Mouse (Mus musculus) hindbrain, embryonic 15.5 days (tissue): ENCODE data around the gene Rnf5. TPM values are rescaled to one million over a fixed set of nuclear protein-coding genes. Genes with fewer than 3 reads are reported as not detected.

Experiments
- ATAC-seq: fragments of 200-750 bp; cut with Nextera tagmentation; 2 replicates; pipeline ENCODE4 v1.8.0; 2017; ENCODE audit warnings: low read depth, moderate number of reproducible peaks, moderate TSS enrichment; ENCODE audit not compliant: low FRiP score
- H3K27ac ChIP-seq: fragments of 300-500 bp; sonication (generic); replicated peaks from 2 replicates; pipeline ENCODE4 v1.5.1; 2015; ENCODE audit warnings: mild to moderate bottlenecking, inconsistent platforms
- H3K27me3 ChIP-seq: fragments of 300-500 bp; sonication (generic); 2 replicates; pipeline ENCODE4 v1.6.1; 2015; ENCODE audit warnings: control low read depth, inconsistent platforms
- H3K36me3 ChIP-seq: fragments of 300-500 bp; sonication (generic); 2 replicates; pipeline ENCODE4 v1.6.1; 2015; ENCODE audit warnings: control low read depth, inconsistent platforms
- H3K4me1 ChIP-seq: fragments of 300-500 bp; sonication (generic); replicated peaks from 2 replicates; pipeline ENCODE4 v1.6.1; 2015; ENCODE audit warnings: control low read depth, inconsistent platforms
- H3K4me2 ChIP-seq: fragments of 300-500 bp; sonication (generic); 2 replicates; pipeline ENCODE4 v1.6.1; 2015; ENCODE audit warnings: moderate library complexity, mild to moderate bottlenecking, inconsistent platforms
- H3K4me3 ChIP-seq: fragments of 300-500 bp; sonication (generic); 2 replicates; pipeline ENCODE4 v1.5.1; 2015; ENCODE audit warnings: mild to moderate bottlenecking, inconsistent platforms
- H3K9ac ChIP-seq: fragments of 300-500 bp; sonication (generic); 2 replicates; pipeline ENCODE4 v1.6.1; 2015; ENCODE audit warnings: inconsistent platforms
- H3K9me3 ChIP-seq: fragments of 300-500 bp; sonication (generic); 2 replicates; pipeline ENCODE4 v1.6.1; 2016; ENCODE audit warnings: control low read depth, inconsistent platforms
- WGBS: fragments of 180-500 bp; shearing (Covaris S2); methylation state at CpG from one replicate; pipeline ENCODE4 v1.1.7; 2015; 5-methylcytosine and 5-hydroxymethylcytosine counted together
- polyA plus RNA-seq: library from polyadenylated mRNA; unstranded; fragments of >200 nt; fragmentation: Nextera tagmentation; extraction: Ambion mirVana; gene quantifications from 2 replicates; pipeline ENCODE4 v1.2.1, GENCODE M21; 2015

Rnf5 gene
- polyA plus RNA-seq, 1 experiment from 2014 or later, result 283 TPM

- H3K9ac ChIP-seq, result no peak overlapping the region
- H3K4me1 ChIP-seq, result no peaks in the 10 kb centered on the region
- no peak for ATAC-seq
- no peak overlapping the region for H3K4me2 ChIP-seq
- no peak overlapping the region for H3K4me3 ChIP-seq
- no peaks in the 10 kb centered on the region for H3K9me3 ChIP-seq
- no peaks in the 10 kb centered on the region for H3K36me3 ChIP-seq
- H3K27me3 ChIP-seq, result no peaks in the 10 kb centered on the region
- WGBS, result 66% methylated on average over 4 of the region's 4 CpGs
- no peak overlapping the region for H3K27ac ChIP-seq
Measured at GRCm38 (mm10) chr17:34569919-34570318, 33.6 kb downstream of the Rnf5 start.

DNA sequence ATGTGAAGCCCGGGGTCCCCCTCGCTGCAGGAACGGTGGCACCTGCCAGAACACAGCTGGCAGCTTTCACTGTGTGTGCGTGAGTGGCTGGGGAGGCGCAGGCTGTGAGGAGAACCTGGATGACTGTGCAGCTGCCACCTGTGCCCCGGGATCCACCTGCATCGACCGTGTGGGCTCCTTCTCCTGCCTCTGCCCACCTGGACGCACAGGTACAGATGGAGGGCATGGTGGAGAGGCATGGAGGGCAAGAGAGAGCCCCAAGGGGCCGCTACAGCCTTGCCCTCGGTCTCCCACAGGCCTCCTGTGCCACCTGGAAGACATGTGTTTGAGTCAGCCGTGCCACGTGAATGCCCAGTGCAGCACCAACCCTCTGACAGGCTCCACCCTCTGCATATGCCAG lies 35.1 kb downstream of the Rnf5 start:
- no peak for ATAC-seq
- H3K36me3 ChIP-seq, result no peaks in the 10 kb centered on the region
- H3K27me3 ChIP-seq, result no peaks in the 10 kb centered on the region
- 79% methylated on average over 13 of the region's 13 CpGs for WGBS
- no peaks in the 10 kb centered on the region for H3K9me3 ChIP-seq
- no peaks in the 10 kb centered on the region for H3K4me1 ChIP-seq
- no peak overlapping the region for H3K27ac ChIP-seq
- H3K9ac ChIP-seq, result no peak overlapping the region
- no peak overlapping the region for H3K4me2 ChIP-seq
- no peak overlapping the region for H3K4me3 ChIP-seq

- ATAC-seq, result no peak
- no peak overlapping the region for H3K9ac ChIP-seq
- no peak overlapping the region for H3K27ac ChIP-seq
- H3K4me3 ChIP-seq, result no peak overlapping the region
- no peaks in the 10 kb centered on the region for H3K36me3 ChIP-seq
- H3K27me3 ChIP-seq, result no peaks in the 10 kb centered on the region
- H3K9me3 ChIP-seq, result no peaks in the 10 kb centered on the region
- 72% methylated on average over 9 of the region's 9 CpGs for WGBS
- H3K4me2 ChIP-seq, result no peak overlapping the region
- H3K4me1 ChIP-seq, result no peaks in the 10 kb centered on the region
Measured at GRCm38 (mm10) chr17:34567311-34567710, 36.2 kb downstream of the Rnf5 start.

DNA sequence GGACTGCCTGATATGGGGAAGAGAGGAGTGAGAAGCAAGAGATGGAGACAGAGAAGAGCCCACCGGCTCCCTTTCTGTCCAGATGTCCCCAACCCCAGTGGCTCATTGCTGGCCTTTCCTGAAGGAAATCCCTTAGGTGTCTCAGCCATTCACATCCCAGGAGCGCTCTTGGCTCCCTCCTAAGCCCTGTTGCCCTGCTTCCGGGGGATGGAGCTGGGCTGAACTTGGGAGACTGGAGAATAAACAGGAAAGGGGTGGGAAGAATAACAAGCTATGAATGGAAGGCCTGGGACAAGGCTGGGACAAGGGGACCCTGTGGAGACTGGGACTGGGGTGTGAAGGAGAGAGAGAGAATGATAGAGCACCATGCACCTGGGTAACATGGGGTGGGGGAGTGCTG lies 38.7 kb downstream of the Rnf5 start:
- Histone ChIP-seq H3K4me3 (no peak overlapping the region), H3K27ac (peak overlapping the region; percentile 42; the same call in 1 of the 2 replicates), H3K4me1 (no peaks in the 10 kb centered on the region), H3K4me2 (peak overlapping the region; percentile 14), H3K9ac (no peak overlapping the region), H3K9me3 (no peaks in the 10 kb centered on the region), H3K36me3 (no peaks in the 10 kb centered on the region), H3K27me3 (no peaks in the 10 kb centered on the region)
- WGBS, result 53% methylated on average over 3 of the region's 3 CpGs
- ATAC-seq, result no peak

DNA sequence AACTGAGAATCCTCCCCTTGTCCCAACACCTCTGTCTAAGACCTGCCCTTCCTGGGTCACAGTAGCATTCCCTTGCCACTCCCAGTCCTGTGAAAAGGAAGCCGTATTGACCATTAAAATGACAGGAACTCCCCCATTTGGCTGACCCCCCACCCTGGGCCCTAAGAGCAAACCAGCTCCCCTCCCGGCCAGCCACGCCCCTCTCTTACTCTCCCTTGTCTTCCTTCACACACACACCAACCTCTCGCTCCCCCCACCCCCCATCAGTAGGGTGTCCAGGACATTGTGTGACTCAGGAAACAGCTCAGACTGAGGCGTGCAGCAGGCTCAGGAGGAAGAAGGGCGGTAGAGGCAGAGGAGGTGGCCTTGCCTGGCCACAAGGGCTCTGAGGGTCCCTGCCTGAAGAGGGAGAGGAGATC lies 39.5 kb downstream of the Rnf5 start, which contains the start of gene Notch4:
Gene Notch4 (plus strand): TSS at position 266 of the 419 bp plus-strand sequence.
- ATAC-seq, result peak; percentile 23; the same call in 1 of the 2 replicates
- no peak within 1 kb of the TSS for H3K9ac ChIP-seq
- WGBS, result 20% methylated on average over 6 of the region's 6 CpGs
- H3K27ac ChIP-seq, result peak within 1 kb of the TSS; percentile 42; the same call in 1 of the 2 replicates
- no peaks in the 10 kb centered on the region for H3K27me3 ChIP-seq
- H3K4me1 ChIP-seq, result no peaks in the 10 kb centered on the region
- no peaks in the 10 kb centered on the region for H3K36me3 ChIP-seq
- peak within 1 kb of the TSS; percentile 14 for H3K4me2 ChIP-seq
- H3K4me3 ChIP-seq, result no peak within 1 kb of the TSS
- no peaks in the 10 kb centered on the region for H3K9me3 ChIP-seq

GRCm38 (mm10) chr17:34563354-34563753 lies 40.1 kb downstream of the Rnf5 start:
- no peaks in the 10 kb centered on the region for H3K9me3 ChIP-seq
- H3K4me1 ChIP-seq, result no peaks in the 10 kb centered on the region
- WGBS, result 79% methylated on average over 11 of the region's 11 CpGs
- no peak for ATAC-seq
- no peak overlapping the region for H3K9ac ChIP-seq
- H3K27me3 ChIP-seq, result no peaks in the 10 kb centered on the region
- no peak overlapping the region for H3K4me3 ChIP-seq
- no peaks in the 10 kb centered on the region for H3K36me3 ChIP-seq
- no peak overlapping the region for H3K4me2 ChIP-seq
- no peak overlapping the region for H3K27ac ChIP-seq

GRCm38 (mm10) chr17:34562595-34562994 lies 40.9 kb downstream of the Rnf5 start:
- no peak overlapping the region for H3K4me3 ChIP-seq
- H3K9me3 ChIP-seq, result no peaks in the 10 kb centered on the region
- no peak overlapping the region for H3K9ac ChIP-seq
- no peak overlapping the region for H3K27ac ChIP-seq
- no peak for ATAC-seq
- H3K4me1 ChIP-seq, result no peaks in the 10 kb centered on the region
- no peaks in the 10 kb centered on the region for H3K36me3 ChIP-seq
- WGBS, result 70% methylated on average over 3 of the region's 3 CpGs
- H3K27me3 ChIP-seq, result no peaks in the 10 kb centered on the region
- H3K4me2 ChIP-seq, result no peak overlapping the region

DNA sequence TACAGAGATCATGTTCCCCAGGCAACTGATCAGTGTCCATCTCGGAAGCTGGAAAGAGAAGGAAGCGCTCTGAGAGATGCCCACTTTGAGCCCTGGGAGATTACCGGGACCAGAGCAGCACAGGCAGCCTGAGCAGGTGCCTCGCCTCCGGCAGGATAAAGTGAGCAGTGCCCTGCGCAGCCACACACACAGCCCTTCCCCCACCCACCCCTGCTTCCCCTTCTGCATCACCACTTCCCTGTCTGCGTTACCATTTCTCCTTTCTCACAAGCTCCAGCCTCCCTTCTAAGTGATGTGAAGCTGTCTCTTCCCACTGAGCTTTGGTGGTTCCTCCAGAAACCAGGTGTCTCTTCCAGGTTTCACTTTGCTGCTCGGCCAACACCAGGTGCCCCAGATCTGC lies 42.3 kb downstream of the Rnf5 start:
- Histone ChIP-seq H3K27me3 (no peaks in the 10 kb centered on the region), H3K9ac (no peak overlapping the region), H3K4me1 (no peaks in the 10 kb centered on the region), H3K9me3 (no peaks in the 10 kb centered on the region), H3K36me3 (no peaks in the 10 kb centered on the region), H3K27ac (no peak overlapping the region), H3K4me2 (no peak overlapping the region), H3K4me3 (no peak overlapping the region)
- no peak for ATAC-seq
- WGBS, result 42% methylated on average over 8 of the region's 8 CpGs

DNA sequence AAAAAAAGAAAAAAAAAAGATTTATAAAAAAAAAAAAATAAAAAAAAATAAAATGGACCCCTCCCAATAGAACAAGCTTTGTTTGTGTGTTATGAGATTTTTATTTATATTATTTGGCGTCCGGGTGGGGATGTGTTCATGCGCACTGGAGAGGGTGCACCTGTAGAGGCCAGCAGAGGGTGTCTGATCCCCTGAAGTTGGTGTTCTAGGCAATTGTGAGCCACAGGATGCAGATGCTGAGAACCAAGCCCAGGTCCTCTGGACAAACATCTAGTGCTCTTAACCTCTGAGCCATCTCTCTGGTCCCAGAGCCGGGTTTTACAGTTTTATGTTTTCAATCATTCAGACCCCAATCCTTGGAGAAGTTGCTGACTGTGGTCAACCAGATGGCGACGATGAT lies 43.1 kb downstream of the Rnf5 start:
- Histone ChIP-seq H3K4me1 (no peaks in the 10 kb centered on the region), H3K27me3 (no peaks in the 10 kb centered on the region), H3K9ac (no peak overlapping the region), H3K36me3 (no peaks in the 10 kb centered on the region), H3K4me3 (no peak overlapping the region), H3K9me3 (no peaks in the 10 kb centered on the region), H3K27ac (no peak overlapping the region), H3K4me2 (no peak overlapping the region)
- ATAC-seq, result no peak
- WGBS, result 95% methylated on average over 6 of the region's 6 CpGs

DNA sequence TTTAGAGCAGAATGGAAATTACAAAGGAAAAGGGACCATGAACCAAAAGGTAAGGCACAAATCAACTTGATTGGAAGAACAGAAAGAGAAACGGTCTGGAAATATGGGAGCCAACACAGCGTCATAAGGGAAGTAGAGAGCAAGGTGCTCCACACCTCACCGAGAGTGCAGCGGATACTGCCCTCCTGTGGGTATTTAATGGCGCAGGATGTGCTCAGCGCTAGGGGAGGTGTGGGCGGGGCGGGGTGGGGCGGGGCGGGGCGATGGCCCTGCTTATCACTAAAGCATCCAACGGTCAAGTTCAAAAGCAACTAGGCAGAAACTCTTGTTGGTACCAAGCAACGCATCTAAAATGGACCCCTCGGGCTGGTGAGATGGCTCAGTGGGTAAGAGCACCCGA lies 43.6 kb downstream of the Rnf5 start:
- Histone ChIP-seq H3K27ac (no peak overlapping the region), H3K4me2 (no peak overlapping the region), H3K9ac (no peak overlapping the region), H3K36me3 (no peaks in the 10 kb centered on the region), H3K9me3 (no peaks in the 10 kb centered on the region), H3K27me3 (no peaks in the 10 kb centered on the region), H3K4me1 (no peaks in the 10 kb centered on the region), H3K4me3 (no peak overlapping the region)
- 30% methylated on average over 15 of the region's 15 CpGs for WGBS
- no peak for ATAC-seq

- WGBS, result 87% methylated on average over 7 of the region's 7 CpGs
- Histone ChIP-seq H3K4me3 (no peak overlapping the region), H3K27ac (no peak overlapping the region), H3K9me3 (no peaks in the 10 kb centered on the region), H3K4me1 (no peaks in the 10 kb centered on the region), H3K36me3 (no peaks in the 10 kb centered on the region), H3K27me3 (no peaks in the 10 kb centered on the region), H3K4me2 (no peak overlapping the region), H3K9ac (no peak overlapping the region)
- no peak for ATAC-seq
Measured at GRCm38 (mm10) chr17:34559116-34559515, 44.4 kb downstream of the Rnf5 start.

DNA sequence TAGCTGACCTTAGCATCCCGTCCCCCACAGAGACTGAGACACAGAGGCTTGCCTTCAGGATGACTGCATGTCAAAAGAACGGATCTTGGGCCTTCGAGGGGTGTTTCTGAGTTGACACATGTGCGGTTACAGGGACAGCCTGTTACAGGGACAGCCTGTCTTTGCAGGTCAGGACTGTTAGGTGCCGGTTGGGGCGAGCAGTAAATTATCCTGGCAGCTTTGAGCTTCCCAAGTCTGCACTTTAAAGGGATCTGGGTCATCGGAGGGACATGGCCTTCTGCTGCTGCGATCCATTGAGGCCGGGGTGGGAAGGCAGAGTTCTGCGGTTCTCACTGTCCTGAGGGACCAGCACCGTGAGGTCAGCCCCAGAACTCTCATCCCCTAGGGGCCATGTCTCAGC lies 46.1 kb downstream of the Rnf5 start:
- Histone ChIP-seq H3K4me1 (no peaks in the 10 kb centered on the region), H3K4me3 (no peak overlapping the region), H3K9me3 (no peaks in the 10 kb centered on the region), H3K36me3 (no peaks in the 10 kb centered on the region), H3K27ac (no peak overlapping the region), H3K27me3 (no peaks in the 10 kb centered on the region), H3K9ac (no peak overlapping the region), H3K4me2 (no peak overlapping the region)
- WGBS, result 78% methylated on average over 11 of the region's 11 CpGs
- ATAC-seq, result no peak

- H3K4me3 ChIP-seq, result no peak overlapping the region
- ATAC-seq, result no peak
- no peaks in the 10 kb centered on the region for H3K36me3 ChIP-seq
- 85% methylated on average over 8 of the region's 8 CpGs for WGBS
- H3K4me1 ChIP-seq, result no peaks in the 10 kb centered on the region
- H3K27me3 ChIP-seq, result no peaks in the 10 kb centered on the region
- no peak overlapping the region for H3K27ac ChIP-seq
- H3K9me3 ChIP-seq, result no peaks in the 10 kb centered on the region
- no peak overlapping the region for H3K9ac ChIP-seq
- no peak overlapping the region for H3K4me2 ChIP-seq
Measured at GRCm38 (mm10) chr17:34556406-34556805, 47.1 kb downstream of the Rnf5 start.
